Mouse (Mus musculus): ENCODE results near the gene Gtdc1.

DNA sequence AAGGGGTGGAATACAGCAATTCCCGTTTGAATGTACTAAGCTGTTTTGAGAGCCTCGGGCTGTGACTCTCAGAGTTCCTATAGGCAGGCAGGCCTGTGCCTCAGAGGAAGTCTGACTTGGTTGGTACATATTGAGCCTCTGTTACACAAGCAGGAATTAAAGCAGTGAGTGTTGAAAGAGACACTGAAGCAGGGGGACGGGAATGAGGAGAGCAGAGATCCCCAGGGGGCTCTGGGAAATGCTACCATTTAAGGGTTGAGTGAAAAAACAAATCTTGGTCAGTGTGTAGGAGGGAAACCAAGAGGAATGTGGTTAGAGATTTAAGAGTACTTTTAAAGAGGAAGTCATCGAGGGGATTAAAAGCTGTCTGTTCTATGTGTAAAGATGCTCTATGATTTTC is 49.0 kb upstream of the Gtdc1 start:
- TF ChIP-seq CTCF (IDR thresholded peaks at IDR 0.05; ENCODE audit: low read depth, low read length) (no peak), POLR2AphosphoS5 (IDR thresholded peaks at IDR 0.05; ENCODE audit: insufficient replicate concordance, low read depth, low read length) (no peak), GATA1 (IDR thresholded peaks at IDR 0.05; ENCODE audit: borderline replicate concordance, low read length) (no peak), TAL1 (conservative IDR thresholded peaks at IDR 0.05; ENCODE audit: low read depth, low read length) (no peak), GATA2 (IDR thresholded peaks at IDR 0.05; ENCODE audit: borderline replicate concordance, low read depth, low read length) (no peak)

All from G1E (cell line).